8 mouse cellular contexts compared by ENCODE assay signal in the genomic region with DNA sequence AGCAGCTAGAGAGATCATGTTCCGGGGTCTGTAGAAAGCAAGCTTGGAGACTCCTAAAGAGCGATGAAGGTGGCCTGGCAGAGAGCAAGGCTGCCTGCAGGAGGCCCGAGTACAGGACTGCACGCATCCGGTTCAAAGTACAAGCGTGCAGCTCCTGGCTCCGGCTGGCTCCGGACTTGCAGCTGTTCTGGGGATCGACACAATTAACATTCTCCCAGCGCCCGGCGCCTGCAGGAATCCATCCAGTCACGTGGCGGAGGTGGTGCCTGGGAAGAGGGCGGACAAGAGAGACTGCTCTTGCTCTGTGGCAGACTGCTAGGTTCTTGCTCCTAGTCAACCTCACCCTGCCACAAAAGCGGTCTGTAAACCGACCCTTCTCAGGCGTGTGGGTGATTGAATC.
DNase-seq lines count a peak whose midpoint lies in the region; ATAC-seq lines count a peak whose summit lies in the region.

No protein-coding gene starts in this region.

- peak; percentile 98 for DNase-seq in ZHBTc4 (ENCODE audit: low read depth, low spot score)
- peak; percentile 93 for DNase-seq in embryo, embryonic 10 days (ENCODE audit: low spot score)
- peak; percentile 77 for DNase-seq in gastrocnemius, postnatal 10 days
- DNase-seq in hindlimb bud, embryonic 11.5 days (ENCODE audit: extremely low spot score, low read depth, low spot score): peak; percentile 71
- peak; percentile 81 to 90 for DNase-seq in left cerebral cortex, adult 18-20 months (ENCODE audit: low spot score in 2 of 2)
- peak; percentile 78 for DNase-seq in lung, postnatal 14 days
- peak; percentile 89 to 92 for DNase-seq in right cerebral cortex, postnatal 10 days (ENCODE audit: low spot score in 2 of 2)

- no peak for ATAC-seq in erythroblast, adult 5-6 weeks (replicated peaks; ENCODE audit: low FRiP score, poor library complexity, severe bottlenecking)
